Mouse (Mus musculus) A20 (cell line): ENCODE measurements around the gene Hspb7.
A peak's percentile ranks its signal among the peaks of the same experiment; 100 is the strongest.

Experiments
- DNase-seq: peaks from one replicate; pipeline ENCODE4 v3.0.0-alpha.2; 2011; ENCODE audit warnings: low read depth, low spot score

Gene Hspb7

DNA sequence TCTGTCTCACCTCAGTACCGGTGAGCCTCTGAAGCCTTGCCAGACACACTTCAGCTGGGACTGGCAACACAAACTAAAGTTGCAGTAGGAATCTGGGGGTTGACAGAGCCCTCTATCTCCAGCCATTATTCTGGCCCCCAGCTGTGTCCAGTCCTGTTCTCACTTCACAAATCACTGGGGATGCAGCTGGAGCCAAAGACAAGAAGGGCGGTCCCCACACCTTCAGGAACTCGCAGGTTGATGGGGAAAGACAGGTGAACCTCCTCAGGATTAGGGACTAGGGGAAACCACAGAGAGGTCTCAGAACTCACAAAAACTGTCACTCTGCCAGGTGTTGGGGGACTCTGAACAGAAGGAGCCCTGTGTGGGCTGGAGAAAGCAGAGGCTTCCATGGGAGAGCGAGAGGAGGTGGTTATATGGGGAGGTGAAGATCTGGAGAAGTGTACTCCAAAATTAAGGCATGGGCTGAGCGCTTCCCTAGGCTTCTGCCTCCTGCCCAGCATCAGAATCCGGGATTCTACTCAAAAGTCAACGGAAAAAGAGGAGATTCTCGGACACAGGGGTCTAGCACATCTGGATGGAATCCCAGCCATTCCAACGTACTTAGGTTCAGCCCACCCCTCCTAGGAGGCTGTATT is at the start of gene Hspb7:
Gene Hspb7 (plus strand): TSS at position 588 of the 638 bp plus-strand sequence.
- no peak for DNase-seq

DNA sequence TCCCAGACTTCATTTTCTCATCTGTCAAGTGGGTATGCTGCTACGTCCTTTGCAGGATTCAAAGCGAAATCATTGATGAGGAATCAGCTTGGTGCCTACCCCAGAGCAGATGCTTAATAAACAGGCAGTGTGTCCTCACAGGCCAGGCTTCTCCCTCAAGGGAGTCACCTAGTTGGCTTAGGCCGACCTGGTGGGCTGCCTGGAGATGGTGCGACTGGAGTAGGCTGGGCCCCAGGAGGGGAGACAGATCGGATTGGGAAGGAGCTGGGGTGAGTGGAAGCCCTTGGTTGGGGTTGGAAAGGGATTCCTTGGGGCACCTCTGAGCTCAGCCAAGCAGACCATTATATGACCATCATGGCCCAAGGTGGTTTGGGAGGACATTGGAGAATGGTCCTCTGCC is 48.2 kb upstream of the Hspb7 start:
- DNase-seq: no peak

DNA sequence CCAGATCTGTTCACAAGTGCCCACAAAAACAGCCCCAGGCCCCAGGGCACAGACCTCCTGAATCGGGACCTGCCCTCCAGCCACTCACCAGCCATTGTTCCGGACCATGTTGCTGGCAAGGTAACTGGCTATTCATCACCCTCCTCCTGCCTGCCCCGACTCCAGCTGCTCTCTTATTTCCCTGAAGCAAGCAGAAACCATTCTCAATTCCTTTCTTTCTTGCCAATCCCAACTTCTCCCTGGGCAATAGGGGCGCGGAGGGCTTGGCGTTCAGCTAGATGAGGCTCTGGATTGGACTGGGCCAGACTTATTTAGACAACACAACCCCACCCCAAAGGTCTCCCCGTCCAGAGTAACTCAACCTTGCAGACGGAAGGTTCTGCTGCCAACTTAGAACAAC is 40.9 kb upstream of the Hspb7 start:
- no peak for DNase-seq

DNA sequence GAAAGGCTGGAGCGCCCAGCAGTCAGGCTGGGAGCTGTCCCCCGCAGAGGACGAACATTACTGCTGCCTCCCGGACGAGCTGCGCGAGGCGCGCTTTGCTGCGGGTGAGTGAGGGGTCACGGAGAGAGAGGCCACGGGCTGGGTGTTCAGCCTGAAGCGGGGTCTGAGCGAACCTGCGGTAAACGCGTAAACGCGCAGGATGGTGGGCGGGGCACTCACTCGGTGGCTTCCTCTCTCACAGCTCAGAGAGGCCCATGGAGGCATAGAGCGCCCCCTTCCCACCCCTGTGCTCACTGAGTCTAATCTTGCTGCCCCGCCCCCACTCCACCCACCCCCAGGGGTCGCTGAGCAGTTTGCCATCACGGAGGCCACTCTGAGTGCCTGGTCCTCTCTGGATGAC is 38.2 kb upstream of the Hspb7 start:
- no peak for DNase-seq

DNA sequence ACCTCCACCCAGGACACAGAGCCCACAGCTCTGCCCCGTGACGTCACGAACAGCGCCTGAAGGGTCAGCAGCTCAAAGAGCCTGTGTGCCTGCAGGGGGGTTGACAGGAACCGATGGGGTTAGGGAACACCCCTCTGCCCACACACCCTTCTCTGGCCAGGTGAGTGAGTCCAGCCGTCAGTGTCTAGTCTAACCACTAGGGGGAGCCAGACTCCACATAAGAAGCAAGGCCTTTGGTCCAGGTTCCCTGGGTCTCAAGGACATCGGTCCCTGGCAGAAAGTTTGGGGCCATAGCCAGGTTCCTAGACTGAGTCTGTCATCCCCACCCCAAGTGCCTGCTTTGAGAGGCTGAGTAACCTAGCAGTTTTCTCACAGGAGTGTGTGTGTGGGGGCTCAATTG is 35.3 kb upstream of the Hspb7 start:
- DNase-seq: peak; percentile 75

DNA sequence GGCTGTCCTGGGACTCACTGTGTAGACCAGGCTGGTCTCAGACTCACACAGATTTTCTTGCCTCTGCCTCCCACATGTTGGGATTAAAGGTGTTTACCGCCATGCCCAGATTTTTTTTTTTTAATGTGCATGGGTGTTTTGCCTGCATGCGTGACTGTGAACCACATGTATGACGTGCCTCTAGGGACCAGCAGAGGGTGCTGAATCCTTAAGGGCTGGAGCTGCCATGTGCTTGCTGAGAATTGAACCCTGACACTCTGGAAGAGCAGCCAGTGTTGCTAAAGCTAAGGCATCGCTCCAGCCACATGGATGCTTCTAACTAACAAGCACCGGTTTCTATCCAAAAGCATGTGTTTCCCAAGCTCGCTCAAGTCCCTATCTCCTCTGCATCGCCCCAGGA is 34.4 kb upstream of the Hspb7 start:
- peak; percentile 10 for DNase-seq

DNA sequence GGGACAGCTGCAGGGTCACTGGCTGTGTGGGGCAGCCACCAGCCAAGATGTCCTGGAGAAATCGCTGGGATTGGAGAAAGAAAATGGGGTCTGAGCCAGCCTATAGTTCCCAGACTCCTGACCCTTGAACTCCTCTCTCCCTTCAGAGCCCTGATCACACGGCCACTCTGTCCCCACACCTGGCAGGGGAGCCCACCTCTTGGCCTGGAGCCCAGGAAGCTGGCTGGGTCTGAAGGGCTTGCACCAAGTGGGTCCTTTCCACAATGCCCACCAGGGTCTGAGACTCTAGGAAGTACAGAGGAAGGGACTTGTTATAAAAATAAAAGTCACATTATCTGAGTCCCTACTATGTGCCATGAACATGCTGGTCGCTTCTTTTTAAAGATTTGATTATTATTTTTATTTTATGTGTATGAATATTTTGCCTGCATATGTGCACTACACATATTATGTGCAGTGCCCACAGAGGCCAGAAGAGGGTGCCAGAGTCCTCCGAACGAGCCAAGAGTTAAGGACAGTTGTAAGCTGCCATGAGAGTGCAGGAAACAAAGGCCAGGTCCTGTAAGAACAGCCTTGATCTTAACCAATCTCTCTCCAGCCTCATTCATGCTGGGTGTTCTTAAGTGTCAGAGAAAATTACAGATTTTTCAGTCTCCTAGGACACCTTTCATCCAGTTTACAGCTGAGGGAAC is 33.3 kb upstream of the Hspb7 start:
- peak; percentile 75 for DNase-seq

DNA sequence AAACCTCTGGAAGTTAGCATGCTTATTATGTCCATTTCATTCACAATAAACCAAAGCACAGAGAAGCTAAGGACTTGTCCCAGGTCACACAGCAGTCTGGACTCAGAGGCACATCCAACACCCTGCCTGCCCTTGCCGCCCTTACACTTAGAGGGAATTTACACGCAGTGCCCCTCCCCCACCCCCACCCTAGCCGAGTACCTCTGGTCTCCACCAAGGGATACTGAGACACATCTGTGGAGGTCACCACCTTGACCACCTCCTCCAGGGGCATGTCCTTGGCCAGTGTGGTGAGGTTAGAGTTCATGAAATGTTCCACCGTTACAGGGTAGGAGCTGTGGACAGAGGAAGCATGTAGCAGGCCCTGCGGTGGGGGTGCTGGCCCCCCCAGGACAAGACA is 32.6 kb upstream of the Hspb7 start:
- DNase-seq: no peak

DNA sequence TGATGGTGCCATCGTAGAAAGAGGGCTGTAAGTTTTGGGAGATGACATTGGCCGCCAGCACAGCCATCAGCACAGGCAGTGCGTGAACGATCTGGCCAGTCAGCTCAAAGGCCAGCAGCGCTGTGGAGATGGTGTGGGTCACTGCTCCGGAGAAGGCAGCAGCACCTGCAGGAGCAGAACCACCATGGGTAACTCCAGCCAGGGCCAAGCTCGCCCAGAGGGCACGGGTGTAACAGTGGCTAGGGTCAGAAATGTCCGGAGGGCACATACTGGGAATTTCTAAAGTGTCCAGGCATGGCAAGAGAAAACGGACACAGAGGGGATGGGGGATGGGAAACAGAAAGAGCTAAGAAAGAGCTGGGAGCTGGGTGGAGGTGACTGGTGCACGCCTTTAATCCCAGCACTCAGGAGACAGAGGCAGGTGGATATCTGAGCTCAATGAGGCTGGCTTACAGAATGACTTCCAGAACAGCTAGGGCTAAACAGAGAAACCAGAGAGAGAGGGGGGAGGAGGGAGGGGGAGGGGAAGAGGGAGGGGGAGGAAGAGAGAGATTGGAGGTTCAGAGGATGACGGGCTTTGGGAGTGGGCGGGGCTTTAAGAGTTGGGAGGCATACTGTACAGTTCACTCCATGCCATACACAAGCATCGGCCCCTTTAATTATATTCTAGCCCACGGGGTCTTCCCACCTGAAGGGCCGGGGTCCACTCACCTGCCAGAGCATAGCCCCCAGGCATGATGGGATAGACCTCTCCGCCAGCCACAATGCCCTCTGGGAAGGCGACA is 31.0 kb upstream of the Hspb7 start:
- no peak for DNase-seq

DNA sequence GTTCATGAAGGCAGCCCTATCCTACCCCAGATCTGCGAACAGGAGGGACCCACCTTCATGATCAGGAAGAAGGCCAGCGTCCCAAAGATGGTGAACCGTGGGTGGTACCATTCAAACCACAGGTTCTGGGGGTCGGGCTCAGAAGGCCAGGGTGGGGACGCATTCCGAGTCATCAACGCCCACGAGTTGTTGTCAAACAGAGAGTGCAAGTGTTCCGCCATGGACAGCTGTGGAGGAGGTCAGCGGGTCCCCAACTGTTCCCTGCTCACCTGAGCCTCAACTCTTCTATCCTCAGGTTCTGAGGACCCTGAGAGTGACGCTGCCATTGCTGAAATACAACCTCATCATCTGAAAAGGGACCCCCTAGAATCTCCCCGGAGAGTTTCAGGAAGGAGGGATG is 29.3 kb upstream of the Hspb7 start:
- no peak for DNase-seq

DNA sequence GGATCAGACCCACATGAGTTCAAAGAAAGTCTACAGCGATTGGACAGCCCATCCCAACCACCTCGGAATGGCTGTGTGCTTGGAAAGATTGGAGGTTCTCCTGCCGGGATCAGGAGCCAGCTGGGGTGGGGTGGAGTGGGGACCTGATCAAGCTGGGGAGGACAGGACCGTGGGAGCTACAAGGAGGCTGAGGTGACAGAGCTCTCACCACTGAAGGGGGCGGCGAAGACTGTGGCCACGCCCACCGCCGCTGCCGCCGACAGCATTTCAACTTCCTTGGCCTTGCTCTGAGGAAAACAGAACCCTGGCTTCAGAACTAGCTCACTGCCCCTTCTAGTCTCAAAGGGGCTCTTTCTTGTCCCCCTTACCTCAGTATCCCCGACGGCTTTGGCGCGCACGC is 25.8 kb upstream of the Hspb7 start:
- DNase-seq: no peak

DNA sequence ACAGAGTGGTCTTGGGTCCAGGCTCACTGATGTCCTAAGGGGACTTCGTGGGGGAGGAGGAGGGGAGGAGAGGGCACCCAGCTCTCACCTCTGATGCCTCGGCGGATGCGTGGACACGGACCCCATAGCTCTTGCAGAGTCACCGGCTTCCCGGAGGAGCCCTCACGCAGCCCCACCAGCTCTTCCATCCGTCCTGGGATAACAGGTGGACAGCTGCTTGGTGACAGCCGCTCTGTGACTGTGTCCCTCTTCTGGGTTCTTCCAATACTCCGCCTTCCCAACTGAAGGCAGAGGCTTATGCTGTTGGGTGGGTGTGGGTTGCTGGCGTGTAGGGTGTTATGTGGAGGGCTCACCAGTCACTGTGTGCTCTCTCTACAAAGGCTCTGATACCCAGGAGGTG is 22.7 kb upstream of the Hspb7 start:
- DNase-seq: no peak

DNA sequence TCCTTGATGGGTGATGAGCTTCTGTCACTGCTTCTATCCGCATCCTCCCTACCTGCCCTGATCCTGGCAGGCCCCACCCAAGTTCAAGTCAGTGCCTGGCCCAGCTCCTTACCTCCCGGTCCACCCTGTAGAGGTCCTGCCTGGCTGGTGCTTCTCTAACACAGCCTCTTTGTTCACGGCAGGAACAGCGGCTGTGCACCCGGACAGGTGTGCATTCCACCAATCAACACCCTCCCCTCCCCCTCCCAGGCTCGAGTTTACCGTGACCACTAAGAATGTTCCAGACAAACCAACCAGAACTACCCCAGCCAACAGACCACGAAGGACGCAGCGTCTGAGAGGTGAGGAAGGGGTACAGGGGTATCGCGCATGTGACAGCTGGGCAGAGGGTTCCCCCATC is 22.0 kb upstream of the Hspb7 start, which contains the start of gene Clcnka:
Gene Clcnka (minus strand): TSS at position 180 of the 400 bp plus-strand sequence.
- DNase-seq: no peak

DNA sequence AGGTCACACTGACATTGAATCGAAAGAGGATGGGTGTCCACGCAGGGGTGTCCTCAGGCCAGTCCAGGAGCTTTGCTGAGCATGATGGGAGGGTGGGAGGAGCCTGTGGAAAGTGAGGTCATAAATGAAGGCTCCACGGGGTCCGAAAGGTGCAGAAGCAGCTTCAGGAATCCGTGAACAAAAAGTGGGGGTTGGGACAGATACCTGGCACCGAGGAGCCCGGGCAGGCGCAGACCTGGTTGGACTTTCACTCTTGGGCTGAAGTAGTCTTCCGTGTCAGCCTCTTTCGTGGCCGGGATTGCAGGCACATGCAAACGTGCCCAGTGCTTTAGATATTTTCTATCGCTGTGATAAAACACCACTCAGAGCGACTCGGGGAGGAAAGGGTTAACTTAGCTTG is 20.4 kb upstream of the Hspb7 start:
- DNase-seq: no peak

DNA sequence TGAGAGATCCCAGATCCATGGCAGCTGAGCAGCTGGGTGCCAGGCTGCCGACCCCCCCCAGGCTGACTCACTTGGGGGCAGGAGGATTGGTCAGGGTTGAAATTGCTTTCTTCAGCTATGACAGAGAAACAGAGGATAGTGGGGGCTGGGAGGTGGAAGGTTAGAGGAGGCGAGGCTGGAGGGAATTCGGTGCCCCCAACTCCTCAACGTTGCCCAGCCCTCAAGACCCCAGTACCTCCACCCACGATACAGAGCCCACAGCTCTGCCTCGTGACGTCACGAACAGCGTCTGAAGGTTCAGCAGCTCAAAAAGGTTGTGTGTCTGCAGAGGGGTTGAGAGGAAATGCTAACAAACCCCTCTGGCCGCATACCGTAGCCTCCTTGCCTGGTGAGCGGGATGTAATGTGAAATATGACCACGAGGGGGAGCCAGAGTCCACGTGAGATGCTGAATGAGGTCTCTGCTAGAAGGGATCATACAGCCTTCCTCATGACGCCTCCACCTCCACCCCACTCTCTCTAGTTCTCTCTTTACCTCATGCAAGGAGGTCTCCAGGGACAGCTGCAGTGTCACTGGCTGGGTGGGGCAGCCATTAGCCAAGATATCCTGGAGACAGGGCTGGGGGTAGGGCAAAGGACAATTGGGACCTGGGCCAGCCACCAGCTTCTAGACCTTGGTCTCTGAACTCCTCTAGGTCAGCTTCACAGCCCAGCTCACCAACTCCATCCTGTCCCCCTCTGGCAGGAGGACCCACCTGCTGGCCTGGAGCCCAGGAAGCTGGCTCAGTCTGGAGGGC is 15.9 kb upstream of the Hspb7 start:
- DNase-seq: peak; percentile 76

DNA sequence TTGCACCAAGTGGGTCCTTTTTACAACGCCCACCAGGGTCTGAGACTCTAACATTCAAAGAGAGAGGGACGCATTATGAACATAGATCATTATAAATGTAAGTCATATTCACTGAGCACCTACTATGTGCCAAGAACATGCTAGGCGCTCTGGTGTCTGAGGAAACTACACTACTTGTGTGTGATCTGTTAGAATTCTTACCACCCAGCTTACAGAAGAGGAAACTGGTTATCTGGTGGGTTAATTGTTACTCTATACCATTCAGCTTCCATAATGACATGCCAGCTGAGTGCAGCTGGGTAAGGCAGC is 15.3 kb upstream of the Hspb7 start:
- no peak for DNase-seq

DNA sequence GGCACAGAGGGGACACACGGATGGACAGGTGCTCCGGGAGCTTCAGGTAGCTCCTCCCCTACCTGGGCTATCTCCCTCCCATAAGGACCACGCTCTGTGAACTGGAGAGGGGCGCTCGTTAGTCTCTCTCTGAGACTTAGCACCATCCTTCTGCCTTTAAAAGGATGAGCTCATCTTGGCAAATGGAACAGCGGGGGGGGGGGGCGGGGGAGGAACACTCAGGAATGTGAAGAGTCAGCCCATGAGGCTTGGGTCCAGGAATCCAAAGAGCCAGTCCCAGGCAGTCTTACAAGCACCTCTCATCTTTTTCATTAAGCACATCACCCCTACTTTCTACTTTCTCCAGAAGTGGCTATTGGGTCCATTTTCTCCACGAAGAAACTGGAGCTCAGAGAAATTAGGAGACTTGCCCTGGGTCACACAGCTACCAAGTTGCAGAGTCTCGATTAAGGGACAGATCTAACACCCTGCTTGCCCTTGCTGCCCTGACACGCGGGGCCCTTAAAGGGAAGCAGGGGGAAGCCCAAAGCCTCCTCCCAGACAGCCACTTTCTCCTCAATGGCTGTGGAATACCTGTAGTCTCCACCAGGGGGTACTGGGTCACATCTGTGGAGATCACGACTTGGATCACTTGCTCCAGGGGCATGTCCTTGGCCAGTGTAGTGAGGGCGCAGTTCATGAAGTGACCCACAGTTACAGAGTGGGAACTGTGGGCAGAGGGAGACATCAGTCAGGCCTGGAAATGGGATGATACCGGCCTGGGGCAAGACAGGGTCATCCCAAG is 13.9 kb upstream of the Hspb7 start:
- DNase-seq: peak; percentile 49

DNA sequence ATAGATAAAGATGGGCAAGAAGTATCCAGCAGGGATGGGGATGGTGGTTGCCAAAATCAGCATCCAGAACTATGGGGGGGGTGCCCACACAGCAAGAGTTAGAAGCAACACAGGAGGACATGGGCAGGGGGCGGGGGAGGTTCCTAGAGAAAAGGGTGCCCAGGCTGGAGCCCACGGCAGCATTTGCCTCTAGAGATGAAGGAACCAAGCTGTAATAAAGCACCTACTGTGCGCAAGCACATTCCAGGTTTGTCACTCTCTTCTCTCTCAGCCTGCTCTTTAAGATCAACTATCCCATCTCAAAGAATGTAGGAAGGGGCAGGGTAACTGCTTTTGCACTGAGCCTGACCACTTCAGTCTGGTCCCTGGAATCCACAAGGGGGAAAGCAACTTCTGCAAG is 12.0 kb upstream of the Hspb7 start:
- DNase-seq: no peak

DNA sequence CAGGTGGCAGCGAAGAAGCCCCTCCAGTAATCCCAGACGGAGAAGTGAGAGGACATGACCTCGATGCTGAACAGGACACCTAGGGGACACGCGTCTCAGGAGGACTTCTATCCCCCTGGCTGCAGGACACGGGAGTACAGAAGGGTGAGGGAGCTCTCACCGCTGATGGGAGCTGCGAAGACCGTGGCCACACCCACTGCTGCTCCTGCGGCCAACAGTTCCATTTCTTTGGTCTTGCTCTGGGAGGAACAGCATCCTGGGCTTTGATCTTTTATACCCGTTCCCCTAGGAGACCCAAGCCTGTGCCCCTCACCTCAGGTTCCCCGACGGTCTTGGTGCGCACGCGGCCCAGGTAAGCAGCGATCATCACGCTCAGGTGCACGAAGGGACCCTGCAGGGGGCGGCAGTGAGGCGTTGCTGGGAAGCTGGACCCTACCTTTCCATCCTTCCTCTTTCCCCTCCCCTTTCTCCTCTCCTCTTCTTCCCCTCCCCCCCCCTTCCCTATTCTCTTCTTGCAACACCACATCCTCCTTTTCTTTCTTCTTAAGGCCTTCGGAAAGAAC is 9.1 kb upstream of the Hspb7 start:
- DNase-seq: no peak

DNA sequence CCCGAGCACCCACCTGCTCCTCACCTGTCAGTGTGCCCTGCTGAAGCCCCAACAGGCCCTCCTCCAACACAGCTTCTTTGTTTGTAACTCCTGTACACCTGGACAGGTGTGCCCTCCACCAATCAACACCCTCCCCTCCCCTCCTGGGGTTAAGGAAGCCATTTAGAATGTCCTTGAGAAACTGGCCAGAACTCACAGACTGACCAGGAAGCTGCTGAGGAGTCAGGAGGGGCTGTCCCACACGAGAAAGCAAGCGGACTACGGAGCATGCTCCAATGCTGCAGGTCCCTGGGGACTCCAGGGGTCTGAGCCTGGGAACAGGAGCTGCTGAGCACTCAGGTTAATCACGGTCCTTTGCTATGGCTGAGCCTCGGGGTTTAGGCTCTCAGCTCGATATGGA is 4.7 kb upstream of the Hspb7 start, which contains the start of gene Clcnkb:
Gene Clcnkb (minus strand): TSS at position 91 of the 400 bp plus-strand sequence.
- DNase-seq: no peak
